Mouse (Mus musculus): ENCODE measurements at regions not wholly inside any gene's neighbourhood (a gene's known extent, or its start where the extent isn't known, plus 50 kb on each side); places are given as distances from the start of the nearest gene placed in this dataset.

DNA sequence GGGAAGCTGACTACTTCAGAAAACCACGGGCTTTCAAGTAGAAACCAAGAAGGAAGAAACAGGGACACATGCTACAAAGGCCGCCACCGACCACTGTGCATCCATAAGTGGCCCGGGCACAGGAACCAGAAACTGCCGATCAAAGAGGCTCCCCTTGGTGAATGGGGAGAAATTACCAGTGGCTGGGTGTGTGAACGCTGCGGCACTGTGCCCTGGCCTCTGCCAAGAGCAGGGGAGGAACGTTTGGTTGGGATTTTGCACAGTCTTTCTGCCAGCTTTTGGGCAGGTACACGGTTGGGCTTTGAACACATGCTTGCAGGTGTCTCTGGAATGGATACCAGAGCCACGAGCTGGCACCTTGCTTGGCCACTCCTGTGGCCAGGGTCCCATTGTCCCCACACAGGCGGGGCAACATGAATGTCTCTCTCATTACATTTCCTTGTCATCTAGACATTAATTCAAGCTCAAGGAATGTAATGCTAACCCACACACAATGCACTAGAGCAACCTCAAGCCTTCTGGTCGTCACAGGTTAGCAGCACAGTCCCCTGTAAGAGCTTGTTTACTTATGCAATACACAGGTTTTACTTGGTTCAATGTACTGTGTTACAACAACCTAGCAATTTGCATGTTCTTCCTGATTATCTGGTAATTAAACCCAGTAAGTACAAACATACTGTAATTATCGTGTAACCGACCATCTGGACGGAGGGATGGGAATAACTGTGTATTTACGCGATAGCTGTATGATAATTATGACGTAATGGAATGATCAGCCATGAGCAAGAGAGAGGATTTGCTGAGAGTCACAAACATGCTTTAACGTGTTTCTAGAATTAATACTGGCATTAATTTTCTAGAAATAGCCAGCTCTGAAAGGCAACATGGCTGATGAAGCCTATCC lies 90.9 kb upstream of the Sall1 start:
- TF ChIP-seq CTCF (IDR thresholded peaks at IDR 0.05; ENCODE audit: borderline replicate concordance, extremely low read depth, insufficient read depth, insufficient read length) (no peak), POLR2A (IDR thresholded peaks at IDR 0.05; ENCODE audit: borderline replicate concordance, extremely low read depth, insufficient read depth, insufficient read length, poor library complexity, severe bottlenecking) (no peak)
